Mouse (Mus musculus) frontal cortex, adult (tissue): ENCODE measurements around the gene Tmco4.

Experiments
- ATAC-seq: cut with Nextera tagmentation; 2 replicates; pipeline ENCODE4 v1.9.2; 2017; ENCODE audit warnings: mild to moderate bottlenecking, moderate library complexity, mixed read lengths; ENCODE audit not compliant: low TSS enrichment

The Tmco4 gene

GRCm38 (mm10) chr4:139057291-139057690, 84.6 kb downstream of the Tmco4 start:
- no peak for ATAC-seq

- ATAC-seq, result no peak
These were observed 85.3 kb downstream of the Tmco4 start for GRCm38 (mm10) chr4:139058029-139058428.

GRCm38 (mm10) chr4:139059569-139059968, 86.9 kb downstream of the Tmco4 start:
- ATAC-seq, result no peak

GRCm38 (mm10) chr4:139064831-139065230, 92.1 kb downstream of the Tmco4 start:
- no peak for ATAC-seq

GRCm38 (mm10) chr4:139068287-139068686, 95.6 kb downstream of the Tmco4 start:
- peak; percentile 72 for ATAC-seq

GRCm38 (mm10) chr4:139074060-139074459, 101.4 kb downstream of the Tmco4 start:
- no peak for ATAC-seq

- ATAC-seq, result peak; percentile 62
These were observed 102.5 kb downstream of the Tmco4 start, which contains the start of gene Htr6 for GRCm38 (mm10) chr4:139075041-139075711. Gene Htr6, minus strand, starts transcription at chr4:139075570.

GRCm38 (mm10) chr4:139075915-139076314, 103.2 kb downstream of the Tmco4 start:
- ATAC-seq, result peak; percentile 64; the same call in 1 of the 2 replicates

- ATAC-seq, result no peak
These were observed 105.6 kb downstream of the Tmco4 start for GRCm38 (mm10) chr4:139078313-139078712.

GRCm38 (mm10) chr4:139078726-139079125, 106.0 kb downstream of the Tmco4 start:
- no peak for ATAC-seq

- no peak for ATAC-seq
These were observed 106.8 kb downstream of the Tmco4 start for GRCm38 (mm10) chr4:139079439-139079838.

GRCm38 (mm10) chr4:139080259-139080658, 107.6 kb downstream of the Tmco4 start:
- ATAC-seq, result no peak

GRCm38 (mm10) chr4:139081270-139081931, 108.7 kb downstream of the Tmco4 start:
- ATAC-seq, result no peak

GRCm38 (mm10) chr4:139082790-139083564, 110.3 kb downstream of the Tmco4 start:
- ATAC-seq, result no peak

- no peak for ATAC-seq
These were observed 112.6 kb downstream of the Tmco4 start for GRCm38 (mm10) chr4:139085337-139085736.

- ATAC-seq, result peak; percentile 51
These were observed 113.3 kb downstream of the Tmco4 start for GRCm38 (mm10) chr4:139086037-139086436.

GRCm38 (mm10) chr4:139086984-139087383, 114.3 kb downstream of the Tmco4 start:
- no peak for ATAC-seq

GRCm38 (mm10) chr4:139088982-139089671, 116.4 kb downstream of the Tmco4 start:
- no peak for ATAC-seq

GRCm38 (mm10) chr4:139090303-139090940, 117.7 kb downstream of the Tmco4 start:
- no peak for ATAC-seq

GRCm38 (mm10) chr4:139091066-139091465, 118.4 kb downstream of the Tmco4 start:
- no peak for ATAC-seq
